In the genomic region with DNA sequence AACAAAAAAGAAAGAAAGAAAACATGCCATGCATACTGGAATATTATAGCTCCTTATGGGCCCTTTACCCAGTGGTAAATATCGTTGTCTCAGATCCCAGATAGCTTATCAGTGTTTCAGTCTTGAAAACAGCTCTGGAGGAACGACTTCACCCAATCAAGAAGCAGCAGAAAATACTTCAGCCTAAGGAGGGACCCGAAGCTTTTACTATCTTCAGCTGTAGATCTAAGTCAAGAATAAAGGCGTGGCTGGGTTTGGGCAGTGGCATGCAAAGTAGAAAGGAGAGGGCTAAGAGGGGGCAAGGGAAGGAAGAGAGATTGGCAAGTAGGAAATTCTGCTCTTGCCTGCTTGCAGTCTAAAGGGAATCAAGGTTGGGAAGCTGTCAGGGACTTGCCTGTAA, we compare ENCODE assay signal across 18 mouse cellular contexts. TPM values are rescaled to one million over a fixed set of nuclear protein-coding genes. Genes with fewer than 3 reads are reported as not detected.
"Had no signal": no experiment of that assay in that cellular context is flagged by ENCODE, and none has a peak within 500 bp of the region (broad histone marks: within the 10 kb centered on the region; RNA-seq: fewer than 3 reads in every experiment).

No protein-coding gene starts in this region.

- H3K4me3 ChIP-seq: layer of hippocampus, adult 2 months; liver, embryonic 15.5 days; megakaryocyte, embryonic 14.5 days; midbrain, embryonic 12.5 days; stomach, embryonic 15.5 days had no signal

- DNase-seq: kidney, adult 9 months; kidney, postnatal 4 days; left cerebral cortex, postnatal 4 days; lung, embryonic 14.5 days; lung, postnatal 10 days; lung, postnatal 4 days; right cerebral cortex, postnatal 14 days; thymus, postnatal 4 days had no signal

- H3K36me3 ChIP-seq: limb, embryonic 13.5 days; liver, embryonic 15.5 days; midbrain, embryonic 12.5 days; stomach, embryonic 15.5 days had no signal

- H3K27me3 ChIP-seq: liver, embryonic 15.5 days; stomach, embryonic 15.5 days had no signal

- H3K27ac ChIP-seq: limb, embryonic 13.5 days; liver, embryonic 15.5 days; midbrain, embryonic 12.5 days; stomach, embryonic 15.5 days had no signal

RNA-seq across cellular contexts. Expression of gene Fam25c, which starts 6.9 kb away (rescaled TPM):
- total RNA-seq: layer of hippocampus, adult 2 months; layer of hippocampus, postnatal 10 days had no signal
- polyA plus RNA-seq: lung, embryonic 14.5 days; midbrain, embryonic 12.5 days; midbrain, embryonic 16.5 days; neural tube, embryonic 14.5 days; spleen, adult 2 months had no signal
